Mouse (Mus musculus): ENCODE results near the gene Usp17lc. TPM values are rescaled to one million over a fixed set of nuclear protein-coding genes. Genes with fewer than 3 reads are reported as not detected.
"Not testable (repeated sequence)": the region's sequence is repeated elsewhere in the genome, so short reads cannot be mapped to it uniquely, and the experiment has no call there.

The Usp17lc gene
- polyA plus RNA-seq (2012; ENCODE audit: insufficient read depth, insufficient read length, low replicate concordance, missing spikeins) = not detected in 2 replicates

DNA sequence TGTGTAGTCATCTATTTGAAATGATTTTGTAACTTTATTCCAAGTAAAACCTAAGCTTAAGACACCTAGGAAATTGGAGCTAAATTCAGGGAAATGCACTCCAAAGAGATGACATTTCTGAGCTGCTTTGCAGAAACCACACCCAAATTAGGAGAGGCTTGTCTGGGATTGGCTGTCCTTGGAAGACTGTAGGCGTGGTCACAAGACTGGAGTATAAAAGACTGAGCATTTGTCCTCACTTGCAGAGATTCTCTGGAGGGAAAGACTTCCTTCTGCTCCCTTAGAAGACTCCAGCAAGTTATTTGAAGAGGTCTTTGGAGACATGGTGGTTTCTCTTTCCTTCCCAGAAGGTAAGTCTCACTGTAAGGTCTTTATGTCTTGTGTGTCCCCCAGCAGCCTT lies at the start of gene Usp17lc:
Gene Usp17lc, plus strand, starts transcription at position 301 of the 400 bp plus-strand sequence.
- not testable (repeated sequence) for H3K4me3 ChIP-seq (ENCODE audit: insufficient read depth, low read depth, low read length); H3K27ac ChIP-seq (ENCODE audit: insufficient read depth, low read depth, low read length); H3K4me1 ChIP-seq (ENCODE audit: control insufficient read depth, insufficient read depth, low read length)
- 48% methylated on average over 1 of the region's 1 CpGs for WGBS

DNA sequence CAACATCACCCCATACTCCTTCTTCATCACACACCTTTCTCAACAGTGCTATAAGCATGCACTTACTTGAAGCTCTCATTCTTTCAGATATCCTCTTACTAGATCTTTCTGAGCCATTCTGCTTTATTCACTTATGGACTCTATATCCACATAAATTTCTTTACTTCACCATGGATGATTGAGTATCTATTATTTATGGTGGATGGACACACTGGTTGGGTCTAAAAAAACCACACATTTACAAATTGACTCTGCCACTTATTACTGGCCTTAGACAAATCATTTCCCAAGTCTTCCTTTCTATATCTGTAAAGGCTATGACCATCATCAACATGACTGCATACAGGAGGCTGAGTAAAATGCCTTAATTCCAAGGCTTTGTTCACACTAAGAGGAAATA lies 28.8 kb upstream of the Usp17lc start, which contains the start of gene Olfr603:
Gene Olfr603, minus strand, starts transcription at position 101 of the 400 bp plus-strand sequence.
- TF ChIP-seq POLR2A (IDR thresholded peaks at IDR 0.05; ENCODE audit: insufficient read depth, low read depth, low read length) (no peak), CTCF (IDR thresholded peaks at IDR 0.05; ENCODE audit: insufficient read depth, low read depth, low read length) (no peak)
- Histone ChIP-seq H3K27ac (ENCODE audit: insufficient read depth, low read depth, low read length) (no peak within 1 kb of the TSS), H3K4me1 (ENCODE audit: control insufficient read depth, insufficient read depth, low read length) (no peaks in the 10 kb centered on the region), H3K4me3 (ENCODE audit: insufficient read depth, low read depth, low read length) (no peak within 1 kb of the TSS)

DNA sequence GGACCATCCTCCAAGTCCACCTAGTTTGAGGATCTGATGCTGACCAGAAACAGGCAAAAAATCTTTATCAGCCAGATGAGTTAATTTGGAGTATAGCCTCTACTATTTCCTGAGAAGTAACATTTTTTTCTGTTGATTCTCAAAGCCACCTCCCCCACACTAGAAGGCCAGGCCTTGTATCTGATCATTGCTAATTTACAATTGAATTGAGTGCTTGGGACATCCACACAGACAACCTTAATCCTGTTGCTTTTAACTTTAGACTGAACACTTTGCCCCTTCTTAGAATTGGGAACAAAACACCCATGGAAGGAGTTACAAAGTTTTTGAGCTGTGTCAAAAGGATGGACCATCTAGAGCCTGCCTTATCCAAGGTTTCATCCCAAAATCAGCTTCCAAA lies 17.1 kb upstream of the Usp17lc start:
- Histone ChIP-seq H3K4me1 (ENCODE audit: control insufficient read depth, insufficient read depth, low read length) (no peaks in the 10 kb centered on the region), H3K27ac (ENCODE audit: insufficient read depth, low read depth, low read length) (no peak overlapping the region), H3K4me3 (ENCODE audit: insufficient read depth, low read depth, low read length) (no peak overlapping the region)
- TF ChIP-seq CTCF (IDR thresholded peaks at IDR 0.05; ENCODE audit: insufficient read depth, low read depth, low read length) (no peak), POLR2A (IDR thresholded peaks at IDR 0.05; ENCODE audit: insufficient read depth, low read depth, low read length) (no peak)

GRCm38 (mm10) chr7:103398981-103399380 lies 15.9 kb upstream of the Usp17lc start:
- Histone ChIP-seq H3K4me3 (ENCODE audit: insufficient read depth, low read depth, low read length) (no peak overlapping the region), H3K4me1 (ENCODE audit: control insufficient read depth, insufficient read depth, low read length) (no peaks in the 10 kb centered on the region), H3K27ac (ENCODE audit: insufficient read depth, low read depth, low read length) (no peak overlapping the region)
- no peak for TF ChIP-seq CTCF (IDR thresholded peaks at IDR 0.05; ENCODE audit: insufficient read depth, low read depth, low read length)
- no peak for TF ChIP-seq POLR2A (IDR thresholded peaks at IDR 0.05; ENCODE audit: insufficient read depth, low read depth, low read length)
- 7% methylated on average over 1 of the region's 1 CpGs for WGBS

- H3K4me1 ChIP-seq (ENCODE audit: control insufficient read depth, insufficient read depth, low read length); H3K4me3 ChIP-seq (ENCODE audit: insufficient read depth, low read depth, low read length); H3K27ac ChIP-seq (ENCODE audit: insufficient read depth, low read depth, low read length): not testable (repeated sequence)
- WGBS = 60% methylated on average over 3 of the region's 3 CpGs
These were observed 8.3 kb upstream of the Usp17lc start for GRCm38 (mm10) chr7:103406521-103407055.

- TF ChIP-seq POLR2A (IDR thresholded peaks at IDR 0.05; ENCODE audit: insufficient read depth, low read depth, low read length) (no peak), CTCF (IDR thresholded peaks at IDR 0.05; ENCODE audit: insufficient read depth, low read depth, low read length) (no peak)
These were observed 30.5 kb downstream of the Usp17lc start, which contains the start of gene Olfr605 for GRCm38 (mm10) chr7:103445339-103445738. Gene Olfr605 (minus strand): TSS chr7:103445439.

DNA sequence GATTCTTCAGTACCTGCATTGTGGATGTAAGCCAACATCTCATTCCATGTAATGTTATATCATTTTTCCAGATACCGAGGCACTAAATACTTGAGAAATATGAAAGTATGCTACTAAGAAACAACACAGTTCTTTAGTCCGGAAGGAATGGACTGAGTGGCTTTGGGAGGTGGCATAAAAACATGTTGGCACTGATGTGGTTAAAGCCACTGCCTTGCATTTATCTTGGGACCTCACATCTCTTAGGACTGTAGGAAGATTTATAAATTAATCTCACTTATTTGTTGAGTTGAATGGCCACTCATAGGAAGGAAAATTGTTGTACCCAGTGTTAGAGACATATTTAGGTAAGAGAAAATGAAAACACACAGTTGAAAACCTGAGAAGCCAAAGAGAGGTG lies 33.9 kb downstream of the Usp17lc start, which contains the start of gene Olfr606:
Gene Olfr606, plus strand, starts transcription at position 301 of the 400 bp plus-strand sequence.
- no peaks in the 10 kb centered on the region for H3K4me1 ChIP-seq (ENCODE audit: control insufficient read depth, insufficient read depth, low read length)
- 93% methylated on average over 2 of the region's 2 CpGs for WGBS
- no peak for TF ChIP-seq POLR2A (IDR thresholded peaks at IDR 0.05; ENCODE audit: insufficient read depth, low read depth, low read length)
- no peak for TF ChIP-seq CTCF (IDR thresholded peaks at IDR 0.05; ENCODE audit: insufficient read depth, low read depth, low read length)
- H3K27ac ChIP-seq (ENCODE audit: insufficient read depth, low read depth, low read length) = no peak within 1 kb of the TSS
- no peak within 1 kb of the TSS for H3K4me3 ChIP-seq (ENCODE audit: insufficient read depth, low read depth, low read length)

More at GRCm38 (mm10) chr7:103445339-103445738, 30.5 kb downstream of the Usp17lc start, which contains the start of gene Olfr605:
- H3K4me1 ChIP-seq (ENCODE audit: control insufficient read depth, insufficient read depth, low read length) = no peaks in the 10 kb centered on the region
- WGBS = 84% methylated on average over 1 of the region's 1 CpGs
- no peak within 1 kb of the TSS for H3K27ac ChIP-seq (ENCODE audit: insufficient read depth, low read depth, low read length)
- no peak within 1 kb of the TSS for H3K4me3 ChIP-seq (ENCODE audit: insufficient read depth, low read depth, low read length)

- WGBS = 94% methylated on average over 5 of the region's 5 CpGs
- H3K27ac ChIP-seq (ENCODE audit: insufficient read depth, low read depth, low read length) = no peak overlapping the region
- H3K4me1 ChIP-seq (ENCODE audit: control insufficient read depth, insufficient read depth, low read length) = no peaks in the 10 kb centered on the region
- no peak overlapping the region for H3K4me3 ChIP-seq (ENCODE audit: insufficient read depth, low read depth, low read length)
- no peak for TF ChIP-seq POLR2A (IDR thresholded peaks at IDR 0.05; ENCODE audit: insufficient read depth, low read depth, low read length)
- TF ChIP-seq CTCF (IDR thresholded peaks at IDR 0.05; ENCODE audit: insufficient read depth, low read depth, low read length) = no peak
These were observed 45.7 kb downstream of the Usp17lc start for GRCm38 (mm10) chr7:103460590-103460989.

Other genes with a start within 250 kb of the Usp17lc start
- gene Olfr591, start 236.7 kb upstream of the Usp17lc start, polyA plus RNA-seq (2012; ENCODE audit: insufficient read depth, insufficient read length, low replicate concordance, missing spikeins) = not detected in 2 replicates
- not detected in 2 replicates for gene Olfr592, start 230.3 kb upstream of the Usp17lc start, polyA plus RNA-seq (2012; ENCODE audit: insufficient read depth, insufficient read length, low replicate concordance, missing spikeins)
- not detected in 2 replicates for gene Olfr593, start 203.2 kb upstream of the Usp17lc start, polyA plus RNA-seq (2012; ENCODE audit: insufficient read depth, insufficient read length, low replicate concordance, missing spikeins)
- gene Olfr594, start 198.1 kb upstream of the Usp17lc start, polyA plus RNA-seq (2012; ENCODE audit: insufficient read depth, insufficient read length, low replicate concordance, missing spikeins) = not detected in 2 replicates
- gene Usp17ld, start 162.6 kb upstream of the Usp17lc start, polyA plus RNA-seq (2012; ENCODE audit: insufficient read depth, insufficient read length, low replicate concordance, missing spikeins) = not detected in 2 replicates
- gene Olfr596, start 109.4 kb upstream of the Usp17lc start, polyA plus RNA-seq (2012; ENCODE audit: insufficient read depth, insufficient read length, low replicate concordance, missing spikeins) = not detected in 2 replicates
- not detected in 2 replicates for gene Olfr597, start 98.8 kb upstream of the Usp17lc start, polyA plus RNA-seq (2012; ENCODE audit: insufficient read depth, insufficient read length, low replicate concordance, missing spikeins)
- not detected in 2 replicates for gene Olfr598, start 91.5 kb upstream of the Usp17lc start, polyA plus RNA-seq (2012; ENCODE audit: insufficient read depth, insufficient read length, low replicate concordance, missing spikeins)
- not detected in 2 replicates for gene Olfr599, start 79.2 kb upstream of the Usp17lc start, polyA plus RNA-seq (2012; ENCODE audit: insufficient read depth, insufficient read length, low replicate concordance, missing spikeins)
- gene Olfr600, start 65.4 kb upstream of the Usp17lc start, polyA plus RNA-seq (2012; ENCODE audit: insufficient read depth, insufficient read length, low replicate concordance, missing spikeins) = not detected in 2 replicates
- gene Olfr601, start 52.4 kb upstream of the Usp17lc start, polyA plus RNA-seq (2012; ENCODE audit: insufficient read depth, insufficient read length, low replicate concordance, missing spikeins) = not detected in 2 replicates
- gene Olfr603, start 28.9 kb upstream of the Usp17lc start, polyA plus RNA-seq (2012; ENCODE audit: insufficient read depth, insufficient read length, low replicate concordance, missing spikeins) = not detected in 2 replicates
- gene Olfr605, start 30.4 kb downstream of the Usp17lc start, polyA plus RNA-seq (2012; ENCODE audit: insufficient read depth, insufficient read length, low replicate concordance, missing spikeins) = not detected in 2 replicates
- not detected in 2 replicates for gene Olfr606, start 34.0 kb downstream of the Usp17lc start, polyA plus RNA-seq (2012; ENCODE audit: insufficient read depth, insufficient read length, low replicate concordance, missing spikeins)
- not detected in 2 replicates for gene Olfr607, start 49.1 kb downstream of the Usp17lc start, polyA plus RNA-seq (2012; ENCODE audit: insufficient read depth, insufficient read length, low replicate concordance, missing spikeins)
- gene Olfr608, start 54.8 kb downstream of the Usp17lc start, polyA plus RNA-seq (2012; ENCODE audit: insufficient read depth, insufficient read length, low replicate concordance, missing spikeins) = not detected in 2 replicates
- gene Olfr609, start 83.0 kb downstream of the Usp17lc start, polyA plus RNA-seq (2012; ENCODE audit: insufficient read depth, insufficient read length, low replicate concordance, missing spikeins) = not detected in 2 replicates
- gene Olfr610, start 97.0 kb downstream of the Usp17lc start, polyA plus RNA-seq (2012; ENCODE audit: insufficient read depth, insufficient read length, low replicate concordance, missing spikeins) = not detected in 2 replicates
- not detected in 2 replicates for gene Olfr611, start 105.8 kb downstream of the Usp17lc start, polyA plus RNA-seq (2012; ENCODE audit: insufficient read depth, insufficient read length, low replicate concordance, missing spikeins)
- not detected in 2 replicates for gene Olfr612, start 127.6 kb downstream of the Usp17lc start, polyA plus RNA-seq (2012; ENCODE audit: insufficient read depth, insufficient read length, low replicate concordance, missing spikeins)
- not detected in 2 replicates for gene Olfr613, start 133.0 kb downstream of the Usp17lc start, polyA plus RNA-seq (2012; ENCODE audit: insufficient read depth, insufficient read length, low replicate concordance, missing spikeins)
- not detected in 2 replicates for gene Olfr615, start 141.0 kb downstream of the Usp17lc start, polyA plus RNA-seq (2012; ENCODE audit: insufficient read depth, insufficient read length, low replicate concordance, missing spikeins)
- not detected in 2 replicates for gene Olfr616, start 154.1 kb downstream of the Usp17lc start, polyA plus RNA-seq (2012; ENCODE audit: insufficient read depth, insufficient read length, low replicate concordance, missing spikeins)
- not detected in 2 replicates for gene Olfr617, start 158.0 kb downstream of the Usp17lc start, polyA plus RNA-seq (2012; ENCODE audit: insufficient read depth, insufficient read length, low replicate concordance, missing spikeins)
- not detected in 2 replicates for gene Olfr618, start 175.0 kb downstream of the Usp17lc start, polyA plus RNA-seq (2012; ENCODE audit: insufficient read depth, insufficient read length, low replicate concordance, missing spikeins)
- not detected in 2 replicates for gene Olfr619, start 185.5 kb downstream of the Usp17lc start, polyA plus RNA-seq (2012; ENCODE audit: insufficient read depth, insufficient read length, low replicate concordance, missing spikeins)
- gene Olfr620, start 197.5 kb downstream of the Usp17lc start, polyA plus RNA-seq (2012; ENCODE audit: insufficient read depth, insufficient read length, low replicate concordance, missing spikeins) = not detected in 2 replicates
- gene Olfr622, start 227.6 kb downstream of the Usp17lc start, polyA plus RNA-seq (2012; ENCODE audit: insufficient read depth, insufficient read length, low replicate concordance, missing spikeins) = not detected in 2 replicates
- gene Olfr623, start 248.6 kb downstream of the Usp17lc start, polyA plus RNA-seq (2012; ENCODE audit: insufficient read depth, insufficient read length, low replicate concordance, missing spikeins) = not detected in 2 replicates